Mouse (Mus musculus): ENCODE measurements around the gene Ccdc146. TPM values are rescaled to one million over a fixed set of nuclear protein-coding genes. Genes with fewer than 3 reads are reported as not detected.
A peak's percentile ranks its signal among the peaks of the same experiment; 100 is the strongest.

Ccdc146 gene
- polyA plus RNA-seq, 1 experiment from 2014 or later: 0.36 TPM

DNA sequence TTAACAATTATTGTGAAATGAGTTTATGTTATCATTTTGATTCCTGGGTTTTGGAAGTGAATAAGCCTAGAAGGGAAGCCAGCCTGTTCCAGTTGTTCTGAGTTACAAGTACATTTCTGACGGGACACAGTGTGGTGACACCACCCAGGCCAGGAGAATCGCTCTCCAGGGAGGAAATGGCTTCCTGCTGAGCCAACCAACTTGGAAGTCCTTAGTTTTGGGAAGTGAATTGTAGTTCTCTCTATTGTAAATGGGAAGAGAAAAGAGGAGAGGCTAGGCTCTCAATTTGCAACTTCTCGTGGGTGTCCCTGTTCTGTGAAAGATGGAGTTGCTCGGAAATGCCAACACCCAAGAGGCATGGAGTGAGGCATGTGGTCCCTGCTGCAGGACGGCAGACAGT, 155.0 kb downstream of the Ccdc146 start:
- DNase-seq (no peak), ATAC-seq (ENCODE audit: low FRiP score, low TSS enrichment) (no peak)
- H3K9ac ChIP-seq (replicated peaks; ENCODE audit: low read length): no peak overlapping the region
- no peak overlapping the region for H3K4me2 ChIP-seq (ENCODE audit: low read length)
- H3K9me3 ChIP-seq (ENCODE audit: control insufficient read depth, low read length): no peaks in the 10 kb centered on the region
- H3K27me3 ChIP-seq (ENCODE audit: control insufficient read depth, insufficient read depth, low read length): no peaks in the 10 kb centered on the region
- H3K36me3 ChIP-seq (ENCODE audit: control insufficient read depth, insufficient read depth, low read length): no peaks in the 10 kb centered on the region
- no peaks in the 10 kb centered on the region for H3K4me1 ChIP-seq (ENCODE audit: control insufficient read depth, insufficient read depth, low read length)
- H3K27ac ChIP-seq (replicated peaks; ENCODE audit: low read depth, low read length): no peak overlapping the region
- WGBS: 85% methylated on average over 5 of the region's 5 CpGs
- no peak overlapping the region for H3K4me3 ChIP-seq (replicated peaks; ENCODE audit: low read depth, low read length)

DNA sequence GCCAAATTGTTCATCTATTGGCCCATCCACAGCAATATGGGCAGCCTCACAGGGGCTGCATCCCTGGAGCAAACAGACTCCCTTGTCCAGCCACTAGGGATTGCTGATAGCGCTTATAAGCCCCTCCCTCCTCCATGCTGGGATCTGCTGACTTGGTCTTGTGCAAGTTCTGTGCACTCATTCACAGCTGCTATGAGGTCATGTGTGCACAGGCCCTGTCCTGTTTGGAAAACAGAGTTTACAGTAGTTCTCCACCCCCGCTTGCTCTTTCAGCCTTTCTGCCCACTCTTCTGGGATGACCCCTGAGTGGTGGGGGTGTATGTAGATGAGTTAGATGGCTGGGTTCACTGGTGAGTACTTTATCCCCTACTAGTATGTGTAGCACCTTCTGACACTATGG, 157.4 kb downstream of the Ccdc146 start:
- WGBS: 74% methylated on average over 2 of the region's 2 CpGs
- H3K36me3 ChIP-seq (ENCODE audit: control insufficient read depth, insufficient read depth, low read length): no peaks in the 10 kb centered on the region
- H3K4me3 ChIP-seq (replicated peaks; ENCODE audit: low read depth, low read length): no peak overlapping the region
- H3K4me1 ChIP-seq (ENCODE audit: control insufficient read depth, insufficient read depth, low read length): peaks cover 7% of the 10 kb centered on the region; the same call in 1 of the 2 replicates
- no peaks in the 10 kb centered on the region for H3K27me3 ChIP-seq (ENCODE audit: control insufficient read depth, insufficient read depth, low read length)
- H3K9me3 ChIP-seq (ENCODE audit: control insufficient read depth, low read length): no peaks in the 10 kb centered on the region
- H3K9ac ChIP-seq (replicated peaks; ENCODE audit: low read length): no peak overlapping the region
- no peak overlapping the region for H3K4me2 ChIP-seq (ENCODE audit: low read length)
- no peak overlapping the region for H3K27ac ChIP-seq (replicated peaks; ENCODE audit: low read depth, low read length)
- ATAC-seq (ENCODE audit: low FRiP score, low TSS enrichment): no peak
- DNase-seq: no peak

GRCm38 (mm10) chr5:21265049-21265448, 159.4 kb downstream of the Ccdc146 start:
- H3K4me1 ChIP-seq (ENCODE audit: control insufficient read depth, insufficient read depth, low read length): peaks cover 14% of the 10 kb centered on the region
- H3K27me3 ChIP-seq (ENCODE audit: control insufficient read depth, insufficient read depth, low read length): no peaks in the 10 kb centered on the region
- no peak overlapping the region for H3K27ac ChIP-seq (replicated peaks; ENCODE audit: low read depth, low read length)
- no peak overlapping the region for H3K4me2 ChIP-seq (ENCODE audit: low read length)
- DNase-seq (peak; percentile 97), ATAC-seq (ENCODE audit: low FRiP score, low TSS enrichment) (peak; percentile 70; the same call in 1 of the 2 replicates)
- H3K4me3 ChIP-seq (replicated peaks; ENCODE audit: low read depth, low read length): no peak overlapping the region
- H3K36me3 ChIP-seq (ENCODE audit: control insufficient read depth, insufficient read depth, low read length): no peaks in the 10 kb centered on the region
- no peak overlapping the region for H3K9ac ChIP-seq (replicated peaks; ENCODE audit: low read length)
- H3K9me3 ChIP-seq (ENCODE audit: control insufficient read depth, low read length): no peaks in the 10 kb centered on the region
- 18% methylated on average over 4 of the region's 4 CpGs for WGBS

DNA sequence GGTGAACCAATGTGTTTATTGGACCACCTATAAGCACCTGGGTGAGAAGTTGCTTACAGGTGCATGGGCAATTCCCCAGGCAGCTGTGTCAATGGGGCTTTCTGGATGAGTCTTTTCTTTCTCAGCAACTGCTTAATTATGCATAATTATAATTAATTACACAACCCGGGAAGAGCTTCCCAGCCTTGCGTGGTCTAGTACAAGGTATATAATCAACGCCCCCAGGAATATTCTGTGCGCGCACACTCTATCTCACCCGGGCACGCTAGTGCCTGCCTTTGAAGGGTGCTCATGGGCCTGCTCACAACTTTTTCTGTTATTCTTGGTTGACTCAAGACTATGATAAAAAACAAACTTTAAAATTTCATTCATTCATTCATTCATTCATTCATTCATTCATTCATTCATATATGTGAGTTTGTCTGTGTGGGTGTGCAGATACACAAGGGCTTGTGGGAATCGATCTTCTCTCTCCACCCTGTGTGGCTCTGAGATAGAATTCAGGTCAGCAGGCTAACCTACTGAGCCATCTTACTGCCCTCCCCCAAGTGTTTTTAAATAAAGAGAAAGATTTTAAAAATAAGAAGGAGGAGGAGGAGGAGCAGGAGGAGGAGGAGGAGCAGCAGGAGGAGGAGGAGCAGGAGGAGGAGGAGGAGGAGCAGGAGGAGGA, 160.0 kb downstream of the Ccdc146 start:
- WGBS: 84% methylated on average over 8 of the region's 8 CpGs
- Histone ChIP-seq H3K4me2 (ENCODE audit: low read length) (no peak overlapping the region), H3K27me3 (ENCODE audit: control insufficient read depth, insufficient read depth, low read length) (no peaks in the 10 kb centered on the region), H3K4me1 (ENCODE audit: control insufficient read depth, insufficient read depth, low read length) (peaks cover 14% of the 10 kb centered on the region), H3K27ac (replicated peaks; ENCODE audit: low read depth, low read length) (peak overlapping the region; percentile 68; the same call in 1 of the 2 replicates), H3K4me3 (replicated peaks; ENCODE audit: low read depth, low read length) (no peak overlapping the region), H3K36me3 (ENCODE audit: control insufficient read depth, insufficient read depth, low read length) (no peaks in the 10 kb centered on the region), H3K9ac (replicated peaks; ENCODE audit: low read length) (no peak overlapping the region), H3K9me3 (ENCODE audit: control insufficient read depth, low read length) (no peaks in the 10 kb centered on the region)
- ATAC-seq (ENCODE audit: low FRiP score, low TSS enrichment) (peak; percentile 53; the same call in 1 of the 2 replicates), DNase-seq (no peak)

- Histone ChIP-seq H3K9ac (replicated peaks; ENCODE audit: low read length) (no peak overlapping the region), H3K4me3 (replicated peaks; ENCODE audit: low read depth, low read length) (no peak overlapping the region), H3K4me2 (ENCODE audit: low read length) (no peak overlapping the region), H3K27me3 (ENCODE audit: control insufficient read depth, insufficient read depth, low read length) (no peaks in the 10 kb centered on the region), H3K4me1 (ENCODE audit: control insufficient read depth, insufficient read depth, low read length) (peaks cover 14% of the 10 kb centered on the region), H3K9me3 (ENCODE audit: control insufficient read depth, low read length) (no peaks in the 10 kb centered on the region), H3K27ac (replicated peaks; ENCODE audit: low read depth, low read length) (peak overlapping the region; percentile 68), H3K36me3 (ENCODE audit: control insufficient read depth, insufficient read depth, low read length) (no peaks in the 10 kb centered on the region)
- ATAC-seq (ENCODE audit: low FRiP score, low TSS enrichment) (peak; percentile 66), DNase-seq (peak; percentile 71)
- 19% methylated on average over 18 of the region's 18 CpGs for WGBS
These were observed 161.0 kb downstream of the Ccdc146 start for GRCm38 (mm10) chr5:21263202-21264055.

- DNase-seq (peak; percentile 48), ATAC-seq (ENCODE audit: low FRiP score, low TSS enrichment) (no peak)
- 0 out of 2 replicates have a peak overlapping the region, but pooled peaks have one; percentile 49 for H3K27ac ChIP-seq (replicated peaks; ENCODE audit: low read depth, low read length)
- no peaks in the 10 kb centered on the region for H3K36me3 ChIP-seq (ENCODE audit: control insufficient read depth, insufficient read depth, low read length)
- H3K9me3 ChIP-seq (ENCODE audit: control insufficient read depth, low read length): no peaks in the 10 kb centered on the region
- no peak overlapping the region for H3K9ac ChIP-seq (replicated peaks; ENCODE audit: low read length)
- H3K4me3 ChIP-seq (replicated peaks; ENCODE audit: low read depth, low read length): no peak overlapping the region
- H3K4me1 ChIP-seq (ENCODE audit: control insufficient read depth, insufficient read depth, low read length): peaks cover 14% of the 10 kb centered on the region
- H3K27me3 ChIP-seq (ENCODE audit: control insufficient read depth, insufficient read depth, low read length): no peaks in the 10 kb centered on the region
- H3K4me2 ChIP-seq (ENCODE audit: low read length): no peak overlapping the region
- 30% methylated on average over 6 of the region's 6 CpGs for WGBS
These were observed 163.2 kb downstream of the Ccdc146 start for GRCm38 (mm10) chr5:21261202-21261844.

DNA sequence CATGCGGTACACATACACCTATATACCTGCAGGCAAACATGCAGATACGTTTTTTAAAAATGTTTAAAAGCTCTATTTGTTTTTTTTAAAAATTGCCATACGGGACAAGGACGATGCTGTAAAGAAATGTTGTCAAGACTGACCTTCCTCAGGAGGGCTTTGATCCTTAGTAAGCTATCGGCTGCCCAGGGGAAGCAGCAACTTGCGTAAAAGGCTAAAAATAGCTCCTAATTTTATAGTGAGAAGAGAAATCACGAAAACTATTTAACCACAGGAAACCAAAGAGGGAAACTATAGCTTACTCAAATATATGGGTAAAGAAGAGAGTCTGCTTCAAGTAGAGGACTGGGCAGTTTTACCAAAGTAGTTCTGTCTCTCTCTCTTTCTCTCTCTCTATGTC, 163.7 kb downstream of the Ccdc146 start:
- Histone ChIP-seq H3K9ac (replicated peaks; ENCODE audit: low read length) (no peak overlapping the region), H3K4me1 (ENCODE audit: control insufficient read depth, insufficient read depth, low read length) (peaks cover 14% of the 10 kb centered on the region), H3K4me3 (replicated peaks; ENCODE audit: low read depth, low read length) (no peak overlapping the region), H3K27me3 (ENCODE audit: control insufficient read depth, insufficient read depth, low read length) (no peaks in the 10 kb centered on the region), H3K9me3 (ENCODE audit: control insufficient read depth, low read length) (no peaks in the 10 kb centered on the region), H3K36me3 (ENCODE audit: control insufficient read depth, insufficient read depth, low read length) (no peaks in the 10 kb centered on the region), H3K27ac (replicated peaks; ENCODE audit: low read depth, low read length) (no peak overlapping the region), H3K4me2 (ENCODE audit: low read length) (no peak overlapping the region)
- DNase-seq: no peak
- WGBS: 86% methylated on average over 7 of the region's 7 CpGs
- no peak for ATAC-seq (ENCODE audit: low FRiP score, low TSS enrichment)

GRCm38 (mm10) chr5:21257806-21258205, 166.7 kb downstream of the Ccdc146 start:
- ATAC-seq (ENCODE audit: low FRiP score, low TSS enrichment): no peak
- WGBS: 65% methylated on average over 6 of the region's 6 CpGs

More at GRCm38 (mm10) chr5:21257806-21258205, 166.7 kb downstream of the Ccdc146 start:
- Histone ChIP-seq H3K27me3 (ENCODE audit: control insufficient read depth, insufficient read depth, low read length) (no peaks in the 10 kb centered on the region), H3K27ac (replicated peaks; ENCODE audit: low read depth, low read length) (no peak overlapping the region), H3K9ac (replicated peaks; ENCODE audit: low read length) (no peak overlapping the region), H3K4me3 (replicated peaks; ENCODE audit: low read depth, low read length) (no peak overlapping the region), H3K4me2 (ENCODE audit: low read length) (no peak overlapping the region), H3K36me3 (ENCODE audit: control insufficient read depth, insufficient read depth, low read length) (no peaks in the 10 kb centered on the region), H3K9me3 (ENCODE audit: control insufficient read depth, low read length) (no peaks in the 10 kb centered on the region), H3K4me1 (ENCODE audit: control insufficient read depth, insufficient read depth, low read length) (peaks cover 10% of the 10 kb centered on the region)
- no peak for DNase-seq

Measured in midbrain, embryonic 14.5 days (tissue).